Mouse (Mus musculus): Measurements from ENCODE around the gene Slc38a1. TPM values are rescaled to one million over a fixed set of nuclear protein-coding genes. Genes with fewer than 3 reads are reported as not detected.

The Slc38a1 gene
- polyA plus RNA-seq (2017; shearing (Covaris generic)), result 74.3 TPM

GRCm38 (mm10) chr15:96642436-96643405 is at the start of gene Slc38a1:
Slc38a1 (minus strand) TSS chr15:96642913.

Other genes with a start within 250 kb of the Slc38a1 start
- gene Scaf11, start 182.1 kb downstream of the Slc38a1 start, polyA plus RNA-seq (2017; shearing (Covaris generic)), result 24.3 TPM
- gene Slc38a2, start 56.8 kb upstream of the Slc38a1 start, polyA plus RNA-seq (2017; shearing (Covaris generic)), result 123 TPM

All from CD4-positive, CD25-positive, alpha-beta regulatory T cell, adult 9 weeks (primary cell).